Mouse (Mus musculus) lung, embryonic 14.5 days (tissue): Measurements from ENCODE around the gene Il10ra. TPM values are rescaled to one million over a fixed set of nuclear protein-coding genes. Genes with fewer than 3 reads are reported as not detected.

Source experiments
- ATAC-seq: fragments of 200-750 bp; cut with Nextera tagmentation; 2 replicates; pipeline ENCODE4 v1.8.0; 2017; ENCODE audit warnings: mild to moderate bottlenecking, moderate TSS enrichment, moderate library complexity; ENCODE audit not compliant: insufficient read depth
- DNase-seq: peaks from one replicate; pipeline ENCODE4 v3.0.0-alpha.2; 2015
- H3K27ac ChIP-seq: fragments of 300-500 bp; sonication (generic); 2 replicates; pipeline ENCODE4 v1.5.1; 2014; ENCODE audit warnings: low read depth, mild to moderate bottlenecking, moderate library complexity
- H3K27me3 ChIP-seq: fragments of 300-500 bp; sonication (generic); 2 replicates; pipeline ENCODE4 v1.6.1; 2014; ENCODE audit warnings: low read length, control low read depth; ENCODE audit not compliant: insufficient read depth
- H3K36me3 ChIP-seq: fragments of 300-500 bp; sonication (generic); 2 replicates; pipeline ENCODE4 v1.6.1; 2014; ENCODE audit warnings: control low read depth; ENCODE audit not compliant: insufficient read depth
- H3K4me1 ChIP-seq: fragments of 300-500 bp; sonication (generic); 2 replicates; pipeline ENCODE4 v1.6.1; 2014; ENCODE audit warnings: antibody characterized with exemption, control low read depth; ENCODE audit not compliant: insufficient read depth
- H3K4me2 ChIP-seq: fragments of 300-500 bp; sonication (generic); 2 replicates; pipeline ENCODE4 v1.6.1; 2014; ENCODE audit warnings: mild to moderate bottlenecking
- H3K4me3 ChIP-seq: fragments of 300-500 bp; sonication (generic); 2 replicates; pipeline ENCODE4 v1.5.1; 2014; ENCODE audit warnings: low read depth, low read length
- H3K9ac ChIP-seq: fragments of 300-500 bp; sonication (generic); 2 replicates; pipeline ENCODE4 v1.6.1; 2014
- H3K9me3 ChIP-seq: fragments of 300-500 bp; sonication (generic); 2 replicates; pipeline ENCODE4 v1.6.1; 2016; ENCODE audit warnings: low read depth, low read length, control low read depth
- CTCF ChIP-seq: IDR thresholded peaks from 2 replicates; pipeline ENCODE4 v1.5.1; 2016; ENCODE audit warnings: antibody characterized with exemption, low read depth
- WGBS: fragments of 180-500 bp; shearing (Covaris S2); extraction: QIAGEN DNeasy Blood & Tissue Kit; methylation state at CpG from one replicate; pipeline ENCODE4 v1.1.7; 2014; 5-methylcytosine and 5-hydroxymethylcytosine counted together
- polyA plus RNA-seq: library from polyadenylated mRNA; unstranded; fragments of >200 nt; fragmentation: Nextera tagmentation; extraction: Ambion mirVana; gene quantifications from 2 replicates; pipeline ENCODE4 v1.2.1, GENCODE M21; 2014

The Il10ra gene
- 0.63 and 1.3 TPM in 2 replicates for polyA plus RNA-seq

- peak; percentile 80 for DNase-seq
- ATAC-seq, result no peak
- Histone ChIP-seq H3K27ac (no peak within 1 kb of the TSS), H3K4me3 (peak within 1 kb of the TSS; percentile 28), H3K4me1 (no peaks in the 10 kb centered on the region), H3K27me3 (peaks cover 23% of the 10 kb centered on the region), H3K9ac (peak within 1 kb of the TSS; percentile 44), H3K36me3 (no peaks in the 10 kb centered on the region), H3K4me2 (peak within 1 kb of the TSS; percentile 60), H3K9me3 (no peaks in the 10 kb centered on the region)
- no peak for TF ChIP-seq CTCF
- 7% methylated on average over 36 of the region's 36 CpGs for WGBS
Observed at GRCm38 (mm10) chr9:45268597-45269325, at the start of gene Il10ra. Gene Il10ra (minus strand): TSS chr9:45269149.

GRCm38 (mm10) chr9:45317635-45318034 lies 48.7 kb upstream of the Il10ra start:
- H3K27me3 ChIP-seq, result peaks cover 5% of the 10 kb centered on the region; the same call in 1 of the 2 replicates
- ATAC-seq, result peak; percentile 66

GRCm38 (mm10) chr9:45313913-45314312 lies 45.0 kb upstream of the Il10ra start:
- Histone ChIP-seq H3K4me1 (peaks cover 5% of the 10 kb centered on the region; the same call in 1 of the 2 replicates), H3K36me3 (no peaks in the 10 kb centered on the region), H3K9me3 (no peaks in the 10 kb centered on the region), H3K9ac (no peak overlapping the region), H3K4me3 (no peak overlapping the region), H3K27ac (no peak overlapping the region), H3K4me2 (no peak overlapping the region), H3K27me3 (peaks cover 4% of the 10 kb centered on the region; the same call in 1 of the 2 replicates)
- 61% methylated on average over 3 of the region's 3 CpGs for WGBS
- no peak for ATAC-seq
- no peak for TF ChIP-seq CTCF
- DNase-seq, result no peak

More at GRCm38 (mm10) chr9:45317635-45318034, 48.7 kb upstream of the Il10ra start:
- Histone ChIP-seq H3K36me3 (no peaks in the 10 kb centered on the region), H3K27ac (no peak overlapping the region), H3K9ac (no peak overlapping the region), H3K4me1 (peaks cover 5% of the 10 kb centered on the region; the same call in 1 of the 2 replicates), H3K4me2 (no peak overlapping the region), H3K4me3 (no peak overlapping the region), H3K9me3 (no peaks in the 10 kb centered on the region)
- DNase-seq, result peak; percentile 88
- 56% methylated on average over 3 of the region's 3 CpGs for WGBS
- TF ChIP-seq CTCF, result no peak

- no peaks in the 10 kb centered on the region for H3K4me1 ChIP-seq
- no peaks in the 10 kb centered on the region for H3K9me3 ChIP-seq
- no peaks in the 10 kb centered on the region for H3K36me3 ChIP-seq
- ATAC-seq (no peak), DNase-seq (no peak)
- no peaks in the 10 kb centered on the region for H3K27me3 ChIP-seq
- no peak overlapping the region for H3K4me3 ChIP-seq
- H3K4me2 ChIP-seq, result no peak overlapping the region
- no peak overlapping the region for H3K9ac ChIP-seq
- WGBS, result 75% methylated on average over 6 of the region's 6 CpGs
- H3K27ac ChIP-seq, result no peak overlapping the region
- TF ChIP-seq CTCF, result no peak
Observed at GRCm38 (mm10) chr9:45311858-45312257, 42.9 kb upstream of the Il10ra start.

- DNase-seq (no peak), ATAC-seq (no peak)
- H3K9me3 ChIP-seq, result no peaks in the 10 kb centered on the region
- 81% methylated on average over 5 of the region's 5 CpGs for WGBS
- H3K4me2 ChIP-seq, result no peak overlapping the region
- no peak overlapping the region for H3K9ac ChIP-seq
- no peaks in the 10 kb centered on the region for H3K36me3 ChIP-seq
- no peaks in the 10 kb centered on the region for H3K27me3 ChIP-seq
- H3K27ac ChIP-seq, result no peak overlapping the region
- no peak overlapping the region for H3K4me3 ChIP-seq
- no peaks in the 10 kb centered on the region for H3K4me1 ChIP-seq
- no peak for TF ChIP-seq CTCF
Observed at GRCm38 (mm10) chr9:45308521-45308920, 39.6 kb upstream of the Il10ra start.

GRCm38 (mm10) chr9:45306746-45307410 lies 37.9 kb upstream of the Il10ra start:
- TF ChIP-seq CTCF, result no peak
- DNase-seq (no peak), ATAC-seq (no peak)
- Histone ChIP-seq H3K27ac (no peak overlapping the region), H3K9me3 (no peaks in the 10 kb centered on the region), H3K9ac (no peak overlapping the region), H3K4me3 (no peak overlapping the region), H3K36me3 (no peaks in the 10 kb centered on the region), H3K4me1 (no peaks in the 10 kb centered on the region), H3K27me3 (no peaks in the 10 kb centered on the region), H3K4me2 (no peak overlapping the region)
- 84% methylated on average over 12 of the region's 12 CpGs for WGBS

GRCm38 (mm10) chr9:45301771-45302170 lies 32.8 kb upstream of the Il10ra start:
- no peak for ATAC-seq
- 77% methylated on average over 8 of the region's 8 CpGs for WGBS
- no peak for DNase-seq

More at GRCm38 (mm10) chr9:45301771-45302170, 32.8 kb upstream of the Il10ra start:
- Histone ChIP-seq H3K4me3 (no peak overlapping the region), H3K27me3 (no peaks in the 10 kb centered on the region), H3K27ac (no peak overlapping the region), H3K36me3 (no peaks in the 10 kb centered on the region), H3K9me3 (0 out of 2 replicates have a peak, but pooled peaks cover 2% of the 10 kb centered on the region), H3K9ac (no peak overlapping the region), H3K4me1 (no peaks in the 10 kb centered on the region), H3K4me2 (no peak overlapping the region)
- no peak for TF ChIP-seq CTCF
